Mouse (Mus musculus) brain, adult 2 months (tissue): ENCODE measurements around the gene Prmt3.

Experiments
- DNase-seq: peaks from one replicate; pipeline ENCODE4 v3.0.0; 2011; ENCODE audit warnings: low read depth, low spot score

Prmt3 gene

GRCm38 (mm10) chr7:49797171-49797570 lies 19.0 kb downstream of the Prmt3 start:
- no peak for DNase-seq

GRCm38 (mm10) chr7:49803511-49803910 lies 25.4 kb downstream of the Prmt3 start:
- no peak for DNase-seq

- DNase-seq: no peak
Observed at GRCm38 (mm10) chr7:49804638-49805165, 26.6 kb downstream of the Prmt3 start.

GRCm38 (mm10) chr7:49805618-49806017 lies 27.5 kb downstream of the Prmt3 start:
- no peak for DNase-seq

- no peak for DNase-seq
Observed at GRCm38 (mm10) chr7:49807093-49807682, 29.0 kb downstream of the Prmt3 start.

GRCm38 (mm10) chr7:49807846-49808622 lies 29.9 kb downstream of the Prmt3 start:
- DNase-seq: peak; percentile 12

GRCm38 (mm10) chr7:49809100-49809499 lies 31.0 kb downstream of the Prmt3 start:
- DNase-seq: no peak

GRCm38 (mm10) chr7:49809562-49809961 lies 31.4 kb downstream of the Prmt3 start:
- no peak for DNase-seq

GRCm38 (mm10) chr7:49811346-49811745 lies 33.2 kb downstream of the Prmt3 start:
- peak; percentile 53 for DNase-seq

GRCm38 (mm10) chr7:49819393-49819792 lies 41.2 kb downstream of the Prmt3 start:
- no peak for DNase-seq

GRCm38 (mm10) chr7:49821370-49821769 lies 43.2 kb downstream of the Prmt3 start:
- DNase-seq: no peak

GRCm38 (mm10) chr7:49822028-49822427 lies 43.9 kb downstream of the Prmt3 start:
- peak; percentile 31 for DNase-seq

GRCm38 (mm10) chr7:49823595-49823994 lies 45.4 kb downstream of the Prmt3 start:
- DNase-seq: no peak

GRCm38 (mm10) chr7:49824043-49824442 lies 45.9 kb downstream of the Prmt3 start:
- no peak for DNase-seq

- no peak for DNase-seq
Observed at GRCm38 (mm10) chr7:49824581-49824980, 46.4 kb downstream of the Prmt3 start.

GRCm38 (mm10) chr7:49825492-49825891 lies 47.3 kb downstream of the Prmt3 start:
- no peak for DNase-seq

GRCm38 (mm10) chr7:49827920-49828319 lies 49.8 kb downstream of the Prmt3 start:
- no peak for DNase-seq

- DNase-seq: peak; percentile 50
Observed at GRCm38 (mm10) chr7:49842366-49843282, 64.5 kb downstream of the Prmt3 start.

GRCm38 (mm10) chr7:49843304-49843933 lies 65.3 kb downstream of the Prmt3 start:
- no peak for DNase-seq

GRCm38 (mm10) chr7:49847939-49848338 lies 69.8 kb downstream of the Prmt3 start:
- no peak for DNase-seq
